Mouse (Mus musculus) liver, adult (tissue): ENCODE measurements around the gene Tmprss7.

ENCODE experiments used
- GATA4 ChIP-seq: IDR thresholded peaks from 2 replicates; pipeline ENCODE4 v1.6.1; 2014; ENCODE audit warnings: mild to moderate bottlenecking, low read length; ENCODE audit not compliant: insufficient replicate concordance

The Tmprss7 gene

DNA sequence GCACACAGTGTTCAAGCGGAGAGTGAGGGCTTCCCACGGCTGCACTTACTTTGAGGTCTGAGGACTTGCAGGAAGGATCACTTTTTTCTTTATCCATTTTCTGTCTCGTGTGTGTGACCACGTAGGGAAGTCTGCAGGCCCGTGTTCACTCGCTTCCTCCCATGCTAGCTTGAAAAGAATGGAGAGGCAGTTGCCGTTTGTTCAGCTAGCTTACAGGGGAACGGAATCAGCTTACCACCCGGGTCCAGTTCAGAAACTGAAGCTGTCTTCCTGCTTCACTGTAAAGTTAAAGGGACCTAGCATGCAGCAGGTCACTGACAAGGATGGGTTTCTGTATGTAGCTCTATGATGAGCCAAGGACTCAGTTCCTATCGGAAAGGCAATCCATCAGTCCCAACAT, at the start of gene Tmprss7:
Tmprss7 (minus strand) TSS at position 101 of the 400 bp plus-strand sequence.
- no peak for TF ChIP-seq GATA4

DNA sequence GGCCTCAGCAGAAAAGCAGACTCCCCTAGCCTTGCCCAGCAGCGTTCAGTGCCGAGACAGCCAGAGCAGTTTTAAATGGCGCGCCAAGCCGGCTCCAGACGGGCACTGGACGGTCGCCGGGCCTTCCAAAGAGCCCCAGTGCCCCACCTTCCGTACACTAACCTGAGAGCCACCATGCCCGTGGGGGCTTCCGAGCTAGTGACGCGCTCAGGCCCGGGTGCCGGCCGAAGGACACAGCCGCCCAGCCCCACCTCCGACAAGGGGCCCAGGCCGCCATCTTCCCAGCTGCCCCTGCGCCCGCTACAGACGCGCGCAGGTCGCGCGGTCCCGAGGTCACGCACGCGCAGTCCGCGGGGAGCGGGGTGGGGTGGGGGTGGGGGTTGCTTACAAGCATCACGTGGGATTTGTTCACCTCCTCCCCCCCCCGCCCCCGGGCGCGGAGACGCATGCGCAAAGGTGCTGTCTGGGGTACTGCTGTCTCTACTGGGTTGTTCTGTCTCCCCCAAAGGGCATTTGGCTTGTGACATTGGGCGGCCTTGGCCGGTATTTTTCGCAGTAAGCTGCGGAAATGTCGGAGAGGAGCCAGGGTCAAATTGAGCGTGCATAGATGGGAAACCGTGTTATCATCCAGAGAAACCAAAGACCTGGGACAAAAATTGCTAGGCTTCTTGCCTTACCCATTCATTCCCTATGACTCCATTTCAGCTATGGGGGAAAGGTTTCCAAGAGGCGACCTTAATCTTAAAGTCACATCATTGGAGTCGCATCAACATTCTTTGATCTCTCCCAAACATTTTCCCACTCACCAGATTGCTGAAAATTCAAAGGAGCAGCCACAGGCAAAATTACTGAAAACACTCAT, 49.4 kb upstream of the Tmprss7 start, which contains the start of gene Abhd10:
Abhd10 (minus strand) TSS at position 341 of the 862 bp plus-strand sequence.
- TF ChIP-seq GATA4: no peak

DNA sequence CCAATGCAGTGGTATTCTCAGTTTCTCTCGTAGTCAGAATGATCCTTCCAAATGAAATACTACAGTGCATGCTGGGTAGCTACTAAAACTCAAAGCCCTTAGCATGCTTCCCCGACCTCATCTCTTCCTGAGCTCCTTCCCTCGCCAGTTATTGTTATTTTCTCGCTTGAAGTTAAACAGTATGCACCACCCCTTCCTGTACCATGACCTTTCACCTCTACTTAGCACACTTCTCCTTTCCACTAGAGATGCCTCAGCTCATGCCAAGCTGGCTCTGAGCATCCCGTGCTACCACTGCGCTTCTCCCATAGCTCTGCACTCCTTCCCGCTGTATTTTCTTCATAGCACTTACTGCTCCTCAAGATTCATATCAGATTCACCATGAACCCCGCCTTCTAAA, 44.4 kb upstream of the Tmprss7 start:
- no peak for TF ChIP-seq GATA4

DNA sequence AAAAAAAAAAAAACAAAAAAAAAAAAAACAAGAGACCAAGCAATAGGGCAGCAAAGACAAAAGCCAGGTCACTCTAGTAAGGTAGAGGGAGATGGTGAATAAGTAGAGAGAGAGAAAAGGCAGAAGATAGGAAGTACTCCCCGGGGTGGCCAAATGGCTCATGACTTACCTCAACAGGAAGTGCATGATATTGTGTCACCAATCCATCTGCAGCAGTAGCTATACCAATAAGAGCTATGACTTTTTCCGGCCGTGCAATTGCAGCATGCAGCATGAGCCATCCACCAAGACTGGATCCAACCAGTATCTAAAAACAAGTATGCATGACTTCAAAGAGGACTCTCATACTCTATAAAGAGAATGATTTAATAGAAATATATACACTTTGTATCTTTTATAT, 43.3 kb upstream of the Tmprss7 start:
- no peak for TF ChIP-seq GATA4

DNA sequence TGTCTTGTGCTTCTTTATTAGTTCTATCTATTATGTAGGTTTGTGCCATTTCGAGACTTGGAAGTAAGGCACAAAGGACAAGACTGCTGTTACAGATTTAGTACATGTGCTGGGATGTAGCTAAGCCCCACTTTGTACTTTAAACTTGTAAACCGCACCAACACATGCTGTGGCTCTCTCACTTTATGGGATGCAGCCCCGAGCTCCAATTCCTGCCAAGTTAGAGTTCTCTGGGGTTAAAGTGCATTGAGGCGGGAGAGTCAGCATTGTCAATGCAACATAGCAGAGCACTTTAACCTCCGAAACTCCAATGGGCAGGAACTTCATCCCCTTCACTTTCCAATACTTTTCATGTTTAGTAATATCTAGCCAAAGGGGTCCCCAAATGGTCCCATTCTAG, 35.7 kb upstream of the Tmprss7 start:
- no peak for TF ChIP-seq GATA4

DNA sequence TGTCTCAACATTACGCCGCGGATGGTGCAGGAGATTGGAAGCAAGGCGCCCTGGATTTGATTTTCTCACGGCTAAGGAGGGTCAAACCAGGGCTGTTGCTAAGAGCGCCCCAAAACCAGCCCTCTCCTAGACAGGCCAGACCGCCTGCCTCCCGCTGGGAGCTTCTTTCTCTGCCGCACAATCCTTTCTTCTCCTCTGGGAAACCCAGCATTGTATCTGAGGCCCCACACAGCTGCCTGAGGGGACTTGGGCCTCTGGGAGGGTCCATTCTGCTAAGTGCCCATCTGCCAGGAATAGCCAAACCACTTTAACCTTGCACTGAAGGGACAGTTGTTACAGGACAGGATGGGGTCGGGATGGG, 31.3 kb upstream of the Tmprss7 start:
- no peak for TF ChIP-seq GATA4

DNA sequence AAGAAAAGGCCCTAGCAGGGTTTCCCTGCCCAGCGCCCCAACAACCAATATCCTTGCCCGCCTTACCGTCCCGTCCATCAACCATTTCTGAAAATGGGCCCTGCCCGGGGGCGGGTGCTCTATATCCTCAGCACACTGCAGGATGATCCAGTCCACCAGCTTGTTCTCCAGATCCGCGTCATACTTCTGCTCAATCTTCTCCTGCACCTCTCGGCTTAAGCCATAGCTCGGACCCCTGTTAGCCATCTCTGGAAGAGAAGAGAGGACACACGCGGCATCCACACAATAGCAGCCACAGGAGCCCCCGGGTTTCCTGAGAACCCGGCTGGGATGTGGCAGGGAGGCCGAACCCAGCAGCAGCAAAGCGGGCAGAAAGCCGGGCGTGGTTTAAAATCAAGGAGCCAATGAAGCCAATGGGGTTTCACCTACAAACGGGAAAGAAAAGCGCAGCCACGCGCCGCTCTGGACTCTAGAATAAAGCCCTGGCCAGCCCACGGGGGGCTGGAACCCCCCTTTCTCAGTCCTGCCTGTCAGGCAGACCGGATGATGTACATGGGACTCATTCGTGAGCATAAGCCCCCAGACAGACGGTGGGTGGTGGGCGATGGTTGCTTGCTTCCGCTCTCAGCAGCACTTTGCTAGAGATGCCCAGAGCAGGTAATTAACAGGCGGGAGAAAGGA, 30.7 kb upstream of the Tmprss7 start, which contains the start of gene Tagln3:
Tagln3 (minus strand) TSS at position 548 of the 681 bp plus-strand sequence.
- no peak for TF ChIP-seq GATA4

DNA sequence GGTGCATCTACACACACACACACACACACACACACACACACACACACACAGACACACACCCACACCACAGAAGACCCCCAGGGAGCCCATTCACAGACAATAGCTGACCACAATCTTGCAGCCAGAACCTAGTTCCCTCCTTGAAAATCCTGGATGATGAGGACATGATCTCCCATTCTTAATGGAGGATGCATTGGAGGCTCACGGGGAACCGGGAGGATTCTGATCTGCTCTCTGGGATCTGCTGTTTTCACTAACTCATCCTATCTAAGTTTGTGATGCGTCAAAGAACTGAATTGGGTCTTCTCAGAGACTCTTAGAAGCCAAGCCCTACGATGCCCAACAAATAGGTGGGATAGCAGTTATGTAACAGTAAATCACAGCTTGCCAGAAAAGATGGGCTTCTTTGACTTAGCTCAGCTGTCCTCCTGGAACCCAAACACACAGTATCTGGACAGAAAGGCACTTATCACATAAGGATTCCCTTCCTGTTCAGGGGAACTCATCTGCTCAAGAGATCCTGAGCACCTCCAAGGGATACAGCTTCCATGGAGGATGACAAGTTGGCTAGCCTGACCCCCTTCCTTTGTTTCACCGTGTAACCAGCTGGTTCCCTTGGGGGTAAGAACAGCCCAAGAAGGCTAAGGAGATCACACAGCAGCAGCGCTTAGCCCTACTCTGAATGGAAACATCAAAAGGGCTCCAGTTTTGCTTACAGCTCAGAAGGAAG, 29.9 kb upstream of the Tmprss7 start:
- no peak for TF ChIP-seq GATA4

DNA sequence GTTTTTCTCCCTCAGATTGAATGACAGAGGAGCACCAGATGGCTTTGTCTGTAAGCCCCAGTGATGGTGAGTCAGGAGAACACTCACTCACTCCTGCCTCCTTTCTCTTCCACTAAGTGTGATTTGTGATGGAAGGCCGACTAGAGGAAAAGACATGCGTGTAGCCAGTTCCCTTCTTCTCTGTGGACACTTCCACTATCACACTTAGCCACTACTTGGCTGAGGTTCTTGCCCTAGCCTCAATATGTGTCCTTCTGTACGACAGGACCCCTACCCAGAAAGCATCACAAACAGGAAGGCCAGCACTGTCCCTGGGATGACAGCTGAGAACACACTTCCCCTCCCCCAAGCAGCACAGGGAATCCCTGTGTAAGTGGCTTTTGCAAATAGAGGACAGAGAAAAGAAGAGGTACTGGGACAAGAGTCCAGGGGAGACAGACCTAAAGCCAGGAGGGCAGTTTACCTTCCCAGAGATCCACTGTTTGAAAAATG, 29.0 kb upstream of the Tmprss7 start:
- no peak for TF ChIP-seq GATA4

DNA sequence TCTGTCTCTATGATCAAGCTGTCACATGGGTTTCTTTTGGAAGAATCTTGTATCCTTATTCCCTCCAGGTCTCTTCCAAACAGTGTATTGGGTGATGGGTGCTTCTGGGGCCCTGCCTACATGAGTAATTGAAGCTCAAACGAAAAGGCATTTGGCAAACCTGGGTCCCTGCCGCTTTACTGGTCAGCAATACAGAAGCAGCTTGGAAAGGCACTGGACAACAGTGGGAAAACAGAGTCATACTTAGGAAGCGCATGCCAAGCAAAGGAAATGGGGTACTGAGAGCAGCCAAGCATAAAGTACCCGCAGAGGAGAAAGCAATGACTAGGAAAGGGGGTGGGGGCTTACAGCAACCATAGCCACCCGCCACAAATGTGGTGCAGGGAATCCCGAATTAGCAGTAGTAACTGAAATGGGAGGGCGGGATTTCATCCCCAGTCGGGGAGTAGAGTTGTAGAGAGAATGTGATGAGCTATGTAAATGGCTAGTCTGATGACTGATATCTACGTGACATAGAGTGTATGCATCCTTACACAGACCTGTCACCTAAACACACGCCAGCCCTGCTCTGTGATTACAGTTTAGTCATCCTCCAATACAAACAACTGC, 26.7 kb upstream of the Tmprss7 start:
- no peak for TF ChIP-seq GATA4

DNA sequence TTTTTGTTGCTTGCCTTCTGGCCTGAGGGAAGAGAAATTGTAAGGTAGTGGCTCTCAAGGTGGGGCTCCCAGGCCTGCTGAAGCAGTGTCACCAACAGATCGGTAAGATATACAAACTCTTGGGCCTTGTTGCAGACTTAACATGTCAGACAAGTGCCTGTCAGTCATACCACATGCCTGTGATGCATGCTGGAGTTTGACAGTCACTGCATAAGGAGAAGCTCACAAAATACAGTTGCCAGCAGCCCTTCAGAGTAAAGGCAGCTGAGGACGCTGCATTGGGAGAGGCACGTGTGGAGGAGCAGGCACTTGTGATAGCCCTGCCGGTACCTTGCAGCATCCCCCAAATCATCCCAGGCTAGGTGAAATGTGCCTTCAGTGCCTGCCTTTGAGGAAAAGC, 24.8 kb upstream of the Tmprss7 start:
- TF ChIP-seq GATA4: no peak

DNA sequence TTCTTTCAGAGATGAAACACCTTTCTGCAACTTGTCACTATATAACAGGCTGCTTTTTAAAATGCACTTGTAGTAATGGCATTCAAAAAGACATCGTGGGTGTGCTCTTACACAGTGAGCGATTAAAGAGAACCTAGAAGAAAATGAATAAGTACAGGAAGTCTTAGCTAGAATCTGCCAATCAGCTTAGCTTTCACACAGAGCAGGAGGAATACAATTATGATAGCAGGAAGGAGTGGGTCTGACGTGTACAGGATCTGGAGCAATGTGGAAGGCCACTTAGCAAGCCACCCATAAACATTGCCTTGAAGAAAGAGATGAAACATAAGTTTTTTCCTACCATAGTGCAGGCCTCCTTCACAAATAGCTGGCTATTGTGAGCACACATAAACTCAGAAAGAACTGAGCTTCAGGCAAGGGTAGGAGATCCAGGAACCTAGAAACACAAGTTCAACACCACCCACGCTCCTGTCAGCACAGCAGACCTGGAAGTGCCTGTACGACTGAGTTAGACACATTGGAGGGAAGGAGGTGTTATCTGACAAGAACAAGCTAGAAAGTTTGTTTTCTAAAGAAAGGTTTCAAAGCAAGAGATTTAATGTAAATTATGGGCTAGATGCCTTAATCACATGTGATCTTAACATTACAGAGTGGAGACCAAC, 21.2 kb upstream of the Tmprss7 start:
- TF ChIP-seq GATA4: no peak

DNA sequence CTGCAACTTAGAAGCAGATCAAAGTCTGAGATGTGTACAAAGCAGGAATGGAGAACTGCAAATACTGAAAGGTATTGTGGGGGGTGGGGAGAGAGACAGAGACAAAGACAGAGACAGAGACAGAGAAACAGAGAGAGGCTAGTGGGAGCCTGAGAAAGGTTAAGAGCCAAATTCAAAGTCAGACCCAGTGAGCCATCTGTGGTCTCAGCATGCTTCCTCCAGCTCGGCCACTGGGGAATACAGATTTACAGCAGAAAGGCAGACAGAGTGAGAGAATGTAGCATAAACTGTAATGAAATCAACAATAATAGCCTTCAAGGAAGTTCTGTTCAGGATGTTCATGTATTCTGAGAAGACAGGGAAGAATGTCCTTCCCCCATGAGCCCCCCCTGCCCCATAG, 20.4 kb upstream of the Tmprss7 start:
- no peak for TF ChIP-seq GATA4

DNA sequence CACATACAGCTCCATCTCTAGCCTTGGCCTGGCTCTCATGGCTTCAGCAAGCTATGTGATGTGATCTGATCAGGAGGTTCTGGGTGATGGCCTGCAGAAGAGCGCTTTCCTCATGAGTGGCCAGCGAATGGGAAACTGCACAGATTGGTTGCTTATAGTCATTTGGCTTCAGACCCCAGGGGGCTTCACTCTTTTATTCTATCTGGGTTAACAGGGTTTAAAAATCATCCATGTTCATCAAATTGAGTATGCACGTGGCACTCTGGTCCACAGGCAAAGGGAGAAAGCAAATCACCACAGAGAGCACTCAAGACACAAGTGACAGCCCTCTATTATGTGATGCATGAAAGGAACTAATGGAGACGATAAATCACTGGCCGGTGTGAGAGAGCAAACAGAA, 19.8 kb upstream of the Tmprss7 start:
- TF ChIP-seq GATA4: no peak

DNA sequence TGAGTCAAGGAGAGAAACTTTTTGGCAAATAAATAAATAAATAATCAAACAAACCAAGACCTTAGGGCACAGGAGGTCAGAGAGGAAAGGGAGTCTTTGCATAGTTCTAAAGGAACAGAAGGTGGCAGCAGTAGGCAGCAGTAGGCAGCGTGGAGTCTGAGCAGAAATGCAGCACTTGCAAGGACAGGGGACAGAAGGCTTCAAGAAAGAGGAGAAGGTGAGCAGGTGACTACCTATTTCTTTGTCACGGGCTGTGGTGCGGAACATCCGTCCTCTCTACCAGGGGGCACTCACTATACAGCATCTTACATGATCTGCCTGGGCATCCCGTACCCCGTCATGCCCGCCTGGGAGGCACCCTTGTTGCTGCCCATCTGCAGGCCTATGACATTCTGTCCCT, 17.8 kb upstream of the Tmprss7 start:
- TF ChIP-seq GATA4: no peak
